Mouse (Mus musculus): ENCODE results near the gene Wdr90. TPM values are rescaled to one million over a fixed set of nuclear protein-coding genes. Genes with fewer than 3 reads are reported as not detected.

The Wdr90 gene
- total RNA-seq, 1 experiment: 24.7 TPM

DNA sequence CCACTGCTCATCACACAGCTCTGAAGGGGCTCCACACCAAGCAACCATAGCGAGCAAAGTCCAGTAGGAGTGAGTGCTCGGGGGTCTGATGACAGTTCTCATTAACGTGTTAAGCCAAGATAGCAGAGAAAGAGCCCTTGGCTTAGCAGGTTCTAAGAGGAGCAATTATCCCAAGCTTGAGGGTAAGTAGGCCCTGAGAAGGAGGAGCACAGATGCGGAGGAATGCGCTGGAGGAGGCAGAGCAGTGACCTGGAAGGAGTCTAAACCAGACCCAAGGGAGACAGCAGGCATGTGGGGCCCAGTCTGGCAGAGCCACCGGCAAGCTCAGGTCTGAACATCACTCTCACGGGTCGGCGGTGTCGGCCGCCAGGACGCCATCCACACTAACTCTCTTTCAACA lies 34.6 kb upstream of the Wdr90 start:
- H3K27ac ChIP-seq (ENCODE audit: insufficient read depth, low read depth, low read length, poor library complexity, severe bottlenecking): no peak overlapping the region

DNA sequence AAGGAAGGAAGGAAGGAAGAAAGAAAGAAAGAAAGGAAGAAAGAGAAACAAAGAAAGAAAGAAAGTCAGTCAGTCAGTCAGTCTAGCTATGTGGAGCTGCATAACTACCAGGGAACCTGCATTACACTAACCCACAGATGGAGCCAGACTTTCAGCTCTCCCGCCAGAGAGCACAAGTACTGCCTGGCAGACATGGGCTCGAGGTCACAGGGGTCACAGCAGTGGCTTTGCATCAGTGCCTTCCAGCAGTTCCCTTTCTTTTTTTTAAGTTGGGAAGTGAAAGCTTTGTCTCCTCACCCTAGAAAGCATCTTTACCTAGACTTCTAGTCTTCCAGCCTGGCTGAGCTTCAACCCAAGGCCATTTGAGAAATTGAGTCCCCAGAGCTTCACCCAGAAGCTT lies 34.1 kb upstream of the Wdr90 start:
- TF ChIP-seq CHD2 (IDR thresholded peaks at IDR 0.05; ENCODE audit: low read depth, low read length): no peak
- no peak for TF ChIP-seq ZC3H11A (IDR thresholded peaks at IDR 0.05; ENCODE audit: borderline replicate concordance, low read depth, low read length)
- TF ChIP-seq HCFC1 (IDR thresholded peaks at IDR 0.05; ENCODE audit: borderline replicate concordance, insufficient read depth, low read length): no peak
- no peak for TF ChIP-seq MAFK (IDR thresholded peaks at IDR 0.05; ENCODE audit: insufficient read depth, low read depth, low read length)
- no peak for TF ChIP-seq ZNF384 (IDR thresholded peaks at IDR 0.05; ENCODE audit: low read depth, low read length)
- no peak overlapping the region for H3K27ac ChIP-seq (ENCODE audit: insufficient read depth, low read depth, low read length, poor library complexity, severe bottlenecking)
- in situ Hi-C loops (cut with MboI; ENCODE audit: low sequenced_read_pairs in 2 of 2, unreplicated experiment in 2 of 2): no loop called here

More for the DNA sequence above, 34.6 kb upstream of the Wdr90 start:
- H3K9ac ChIP-seq (ENCODE audit: insufficient read depth, low read depth, low read length, poor library complexity, severe bottlenecking): no peak overlapping the region
- H3K9me3 ChIP-seq (ENCODE audit: control insufficient read depth, insufficient read depth, low read depth, low read length): no peaks in the 10 kb centered on the region
- DNase-seq (ENCODE audit: low read depth, low spot score): no peak
- TF ChIP-seq ZNF384 (IDR thresholded peaks at IDR 0.05; ENCODE audit: low read depth, low read length): no peak
- no peak for TF ChIP-seq HCFC1 (IDR thresholded peaks at IDR 0.05; ENCODE audit: borderline replicate concordance, insufficient read depth, low read length)
- TF ChIP-seq ZC3H11A (IDR thresholded peaks at IDR 0.05; ENCODE audit: borderline replicate concordance, low read depth, low read length): no peak
- no peak for TF ChIP-seq MAFK (IDR thresholded peaks at IDR 0.05; ENCODE audit: insufficient read depth, low read depth, low read length)
- no peak for TF ChIP-seq CHD2 (IDR thresholded peaks at IDR 0.05; ENCODE audit: low read depth, low read length)
- peaks cover 2% of the 10 kb centered on the region; the same call in 1 of the 2 replicates for H3K36me3 ChIP-seq (ENCODE audit: control insufficient read depth, insufficient read depth, low read length, poor library complexity, severe bottlenecking)
- H3K4me3 ChIP-seq (ENCODE audit: insufficient read depth in 1 of 2, low read depth in 1 of 2, low read length in 2 of 2, poor library complexity in 1 of 2, severe bottlenecking in 1 of 2): no peak overlapping the region
- in situ Hi-C loops (cut with MboI; ENCODE audit: low sequenced_read_pairs in 2 of 2, unreplicated experiment in 2 of 2): no loop called here
- H3K4me1 ChIP-seq (ENCODE audit: control insufficient read depth in 2 of 2, insufficient read depth in 2 of 2, low read length in 2 of 2, poor library complexity in 1 of 2): peaks cover 0 to 3% of the 10 kb centered on the region in 2 experiments; a peak in 1 of 4 replicates

DNA sequence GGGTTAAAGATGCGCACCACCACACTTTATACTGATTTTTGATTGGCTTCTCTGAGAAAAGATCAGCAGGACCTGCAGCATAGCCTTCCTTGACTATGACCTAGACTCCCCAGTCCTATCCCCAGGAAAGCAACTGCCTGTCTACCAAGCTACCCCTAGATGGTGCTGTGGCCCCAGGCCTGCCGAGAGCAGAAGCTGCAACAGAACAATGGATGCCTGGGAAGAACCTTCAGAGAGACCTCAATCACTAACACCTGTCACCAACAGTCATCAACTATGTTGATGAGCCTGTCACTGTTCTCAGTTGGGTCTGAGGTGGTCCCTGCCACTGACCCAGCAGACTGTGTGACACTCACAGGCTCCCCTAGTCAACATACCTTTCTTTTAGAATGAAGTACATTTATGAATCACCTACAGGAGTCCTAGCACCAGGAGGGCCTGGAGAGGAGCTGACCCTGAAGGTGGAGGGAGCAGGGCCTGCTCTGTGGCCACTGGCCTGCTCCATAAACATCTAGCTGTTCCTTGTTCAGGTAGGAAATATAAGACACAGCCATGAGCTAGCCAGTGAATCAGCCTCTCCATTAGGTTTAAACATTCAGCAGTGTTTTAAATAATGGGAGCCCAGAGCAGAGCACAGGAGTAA lies 32.8 kb upstream of the Wdr90 start:
- H3K27ac ChIP-seq (ENCODE audit: insufficient read depth, low read depth, low read length, poor library complexity, severe bottlenecking): no peak overlapping the region
- in situ Hi-C loops (cut with MboI; ENCODE audit: low sequenced_read_pairs in 2 of 2, unreplicated experiment in 2 of 2): no loop called here
- H3K9me3 ChIP-seq (ENCODE audit: control insufficient read depth, insufficient read depth, low read depth, low read length): no peaks in the 10 kb centered on the region
- no peak overlapping the region for H3K9ac ChIP-seq (ENCODE audit: insufficient read depth, low read depth, low read length, poor library complexity, severe bottlenecking)
- peaks cover 4% of the 10 kb centered on the region; the same call in 1 of the 2 replicates for H3K36me3 ChIP-seq (ENCODE audit: control insufficient read depth, insufficient read depth, low read length, poor library complexity, severe bottlenecking)
- DNase-seq (ENCODE audit: low read depth, low spot score): peak; percentile 64
- TF ChIP-seq CHD2 (IDR thresholded peaks at IDR 0.05; ENCODE audit: low read depth, low read length) (no peak), ZNF384 (IDR thresholded peaks at IDR 0.05; ENCODE audit: low read depth, low read length) (no peak), ZC3H11A (IDR thresholded peaks at IDR 0.05; ENCODE audit: borderline replicate concordance, low read depth, low read length) (no peak; the same call in 1 of the 2 replicates), MAFK (IDR thresholded peaks at IDR 0.05; ENCODE audit: insufficient read depth, low read depth, low read length) (no peak), HCFC1 (IDR thresholded peaks at IDR 0.05; ENCODE audit: borderline replicate concordance, insufficient read depth, low read length) (no peak)
- H3K4me1 ChIP-seq (ENCODE audit: control insufficient read depth in 2 of 2, insufficient read depth in 2 of 2, low read length in 2 of 2, poor library complexity in 1 of 2): peaks cover 0 to 3% of the 10 kb centered on the region in 2 experiments; a peak in 1 of 4 replicates
- no peak overlapping the region for H3K4me3 ChIP-seq (ENCODE audit: insufficient read depth in 1 of 2, low read depth in 1 of 2, low read length in 2 of 2, poor library complexity in 1 of 2, severe bottlenecking in 1 of 2)

More for the DNA sequence above, 34.1 kb upstream of the Wdr90 start:
- Histone ChIP-seq H3K36me3 (ENCODE audit: control insufficient read depth, insufficient read depth, low read length, poor library complexity, severe bottlenecking) (peaks cover under 1% of the 10 kb centered on the region; the same call in 1 of the 2 replicates), H3K9me3 (ENCODE audit: control insufficient read depth, insufficient read depth, low read depth, low read length) (no peaks in the 10 kb centered on the region), H3K4me3 (ENCODE audit: insufficient read depth in 1 of 2, low read depth in 1 of 2, low read length in 2 of 2, poor library complexity in 1 of 2, severe bottlenecking in 1 of 2) (no peak overlapping the region), H3K4me1 (ENCODE audit: control insufficient read depth in 2 of 2, insufficient read depth in 2 of 2, low read length in 2 of 2, poor library complexity in 1 of 2) (peaks cover 0 to 3% of the 10 kb centered on the region in 2 experiments; a peak in 1 of 4 replicates), H3K9ac (ENCODE audit: insufficient read depth, low read depth, low read length, poor library complexity, severe bottlenecking) (no peak overlapping the region)
- no peak for DNase-seq (ENCODE audit: low read depth, low spot score)

DNA sequence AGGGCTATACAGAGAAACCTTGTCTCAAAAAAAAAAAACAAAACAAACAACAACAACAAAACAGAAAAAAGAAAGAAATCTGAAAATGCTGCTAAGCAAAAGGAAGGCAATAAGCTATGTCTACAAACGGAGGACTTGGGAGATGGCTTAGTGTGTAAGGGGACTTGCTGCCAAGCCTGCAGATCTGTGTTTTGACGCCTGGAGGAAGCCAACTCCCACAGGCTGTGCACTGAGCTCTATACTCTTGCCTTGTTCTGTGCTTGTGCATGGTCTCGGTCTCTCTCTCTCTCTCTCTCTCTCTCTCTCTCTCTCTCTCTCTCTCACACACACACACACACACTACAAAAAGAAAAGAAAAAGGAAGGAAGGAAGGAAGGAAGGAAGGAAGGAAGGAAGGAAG lies 27.5 kb upstream of the Wdr90 start:
- no peak overlapping the region for H3K27ac ChIP-seq (ENCODE audit: insufficient read depth, low read depth, low read length, poor library complexity, severe bottlenecking)
- no peak for TF ChIP-seq ZNF384 (IDR thresholded peaks at IDR 0.05; ENCODE audit: low read depth, low read length)
- TF ChIP-seq CHD2 (IDR thresholded peaks at IDR 0.05; ENCODE audit: low read depth, low read length): no peak
- TF ChIP-seq MAFK (IDR thresholded peaks at IDR 0.05; ENCODE audit: insufficient read depth, low read depth, low read length): no peak
- TF ChIP-seq HCFC1 (IDR thresholded peaks at IDR 0.05; ENCODE audit: borderline replicate concordance, insufficient read depth, low read length): no peak
- TF ChIP-seq ZC3H11A (IDR thresholded peaks at IDR 0.05; ENCODE audit: borderline replicate concordance, low read depth, low read length): no peak
- H3K9ac ChIP-seq (ENCODE audit: insufficient read depth, low read depth, low read length, poor library complexity, severe bottlenecking): no peak overlapping the region
- peaks cover 3 to 14% of the 10 kb centered on the region in 2 experiments; a peak in 2 of 4 replicates for H3K4me1 ChIP-seq (ENCODE audit: control insufficient read depth in 2 of 2, insufficient read depth in 2 of 2, low read length in 2 of 2, poor library complexity in 1 of 2)
- no peaks in the 10 kb centered on the region for H3K9me3 ChIP-seq (ENCODE audit: control insufficient read depth, insufficient read depth, low read depth, low read length)
- no peak overlapping the region for H3K4me3 ChIP-seq (ENCODE audit: insufficient read depth in 1 of 2, low read depth in 1 of 2, low read length in 2 of 2, poor library complexity in 1 of 2, severe bottlenecking in 1 of 2)
- peaks cover 18% of the 10 kb centered on the region; the same call in 1 of the 2 replicates for H3K36me3 ChIP-seq (ENCODE audit: control insufficient read depth, insufficient read depth, low read length, poor library complexity, severe bottlenecking)
- DNase-seq (ENCODE audit: low read depth, low spot score): no peak
- in situ Hi-C loops (cut with MboI; ENCODE audit: low sequenced_read_pairs in 2 of 2, unreplicated experiment in 2 of 2): no loop called here
